Mouse (Mus musculus) liver, postnatal 0 days (tissue): ENCODE results near the gene Plekhn1.

ENCODE experiments used
- CTCF ChIP-seq: sonication (generic); IDR thresholded peaks from 2 replicates; pipeline ENCODE4 v1.5.1; 2016; ENCODE audit warnings: antibody characterized with exemption, low read depth
- EP300 ChIP-seq: IDR thresholded peaks from 2 replicates; pipeline ENCODE4 v1.6.1; 2016; ENCODE audit warnings: antibody characterized with exemption, low read depth, mild to moderate bottlenecking

DNA sequence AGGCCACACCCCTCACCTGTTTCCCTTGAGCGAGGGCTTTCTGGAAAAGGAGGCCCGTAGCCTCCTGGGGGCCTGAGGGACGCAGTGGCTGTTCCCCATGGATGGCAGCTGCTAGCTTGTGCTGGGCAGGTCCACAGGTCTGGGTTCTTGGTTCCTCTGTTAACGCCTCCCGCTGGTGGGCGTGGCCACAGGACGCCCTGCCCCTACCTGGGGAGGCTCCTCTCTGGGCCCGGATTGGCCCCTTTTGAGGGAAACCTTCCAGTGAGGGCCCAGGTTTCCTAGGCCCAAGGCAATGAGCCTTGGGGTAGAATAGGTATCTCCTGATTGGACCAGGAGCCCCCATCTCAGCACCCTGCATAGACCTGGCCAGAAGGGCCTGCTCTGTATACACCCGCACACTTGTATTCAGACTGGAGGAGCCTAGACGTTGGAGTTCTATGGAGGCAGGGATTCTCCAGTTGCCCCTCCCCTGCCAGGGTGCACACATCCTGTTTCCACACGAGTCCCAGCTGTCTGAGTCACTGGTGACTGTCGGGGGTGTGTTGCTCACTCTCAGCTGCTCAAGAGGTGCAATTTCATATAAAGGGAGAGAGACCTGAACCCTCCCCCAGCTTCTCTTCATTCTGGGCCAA lies 6.1 kb downstream of the Plekhn1 start:
- TF ChIP-seq CTCF (no peak), EP300 (no peak)
